Mouse (Mus musculus) hindbrain, postnatal 0 days (tissue): Measurements from ENCODE around the gene Kcnq1. TPM values are rescaled to one million over a fixed set of nuclear protein-coding genes. Genes with fewer than 3 reads are reported as not detected.

Experiments used
- ATAC-seq: fragments of 200-750 bp; cut with Nextera tagmentation; 2 replicates; pipeline ENCODE4 v1.8.0; 2017; ENCODE audit warnings: mild to moderate bottlenecking, moderate TSS enrichment, moderate library complexity
- DNase-seq: peaks from one replicate; pipeline ENCODE4 v3.0.0-alpha.2; 2015; ENCODE audit warnings: low spot score
- H3K27ac ChIP-seq: fragments of 300-500 bp; sonication (generic); 2 replicates; pipeline ENCODE4 v1.5.1; 2014; ENCODE audit warnings: mild to moderate bottlenecking
- H3K27me3 ChIP-seq: fragments of 300-500 bp; sonication (generic); 2 replicates; pipeline ENCODE4 v1.6.1; 2014; ENCODE audit warnings: low read length, mixed read lengths; ENCODE audit not compliant: insufficient read depth
- H3K36me3 ChIP-seq: fragments of 300-500 bp; sonication (generic); 2 replicates; pipeline ENCODE4 v1.6.1; 2014; ENCODE audit warnings: low read length, mixed read lengths; ENCODE audit not compliant: insufficient read depth
- H3K4me1 ChIP-seq: fragments of 300-500 bp; sonication (generic); 2 replicates; pipeline ENCODE4 v1.6.1; 2014; ENCODE audit warnings: antibody characterized with exemption, low read length, mixed read lengths; ENCODE audit not compliant: insufficient read depth
- H3K4me2 ChIP-seq: fragments of 300-500 bp; sonication (generic); 2 replicates; pipeline ENCODE4 v1.6.1; 2014; ENCODE audit warnings: low read depth, mild to moderate bottlenecking, low read length, moderate library complexity, mixed read lengths
- H3K4me3 ChIP-seq: fragments of 300-500 bp; sonication (generic); 2 replicates; pipeline ENCODE4 v1.5.1; 2014; ENCODE audit warnings: low read length
- H3K9ac ChIP-seq: fragments of 300-500 bp; sonication (generic); replicated peaks from 2 replicates; pipeline ENCODE4 v1.6.1; 2014; ENCODE audit warnings: mild to moderate bottlenecking, low read length, moderate library complexity, mixed read lengths
- H3K9me3 ChIP-seq: fragments of 300-500 bp; sonication (generic); 2 replicates; pipeline ENCODE4 v1.6.1; 2016; ENCODE audit warnings: low read length, mixed read lengths
- CTCF ChIP-seq: IDR thresholded peaks from 2 replicates; pipeline ENCODE4 v1.5.1; 2016; ENCODE audit warnings: antibody characterized with exemption, control low read depth, low read depth
- WGBS: fragments of 180-500 bp; shearing (Covaris S2); extraction: QIAGEN DNeasy Blood & Tissue Kit; methylation state at CpG from one replicate; pipeline ENCODE4 v1.1.7; 2014; 5-methylcytosine and 5-hydroxymethylcytosine counted together
- polyA plus RNA-seq: library from polyadenylated mRNA; unstranded; fragments of >200 nt; fragmentation: Nextera tagmentation; extraction: Ambion mirVana; gene quantifications from 2 replicates; pipeline ENCODE4 v1.2.1, GENCODE M21; 2015
- total RNA-seq: library from RNA; depleted of rRNA; stranded (reverse); fragments of >200 nt; gene quantifications from 2 replicates; pipeline ENCODE4 v1.2.3, GENCODE M21; 2014

Gene Kcnq1
- total and polyA plus RNA-seq, 2 experiments from 2014 or later, result 1.4 to 1.9 TPM

- Histone ChIP-seq H3K4me2 (peak overlapping the region; percentile 99), H3K27me3 (no peaks in the 10 kb centered on the region), H3K4me1 (peaks cover 19% of the 10 kb centered on the region), H3K36me3 (peaks cover 26% of the 10 kb centered on the region; the same call in 1 of the 2 replicates), H3K27ac (peak overlapping the region; percentile 92), H3K9me3 (no peaks in the 10 kb centered on the region), H3K4me3 (peak overlapping the region; percentile 87), H3K9ac (peak overlapping the region; percentile 90)
- DNase-seq (peak; percentile 22), ATAC-seq (no peak)
- no peak for TF ChIP-seq CTCF
- WGBS, result 9% methylated on average over 30 of the region's 30 CpGs
These were observed 36.3 kb upstream of the Kcnq1 start for GRCm38 (mm10) chr7:143069751-143070400.

- Histone ChIP-seq H3K4me3 (peak overlapping the region; percentile 87), H3K27me3 (no peaks in the 10 kb centered on the region), H3K9me3 (no peaks in the 10 kb centered on the region), H3K4me1 (peaks cover 19% of the 10 kb centered on the region), H3K27ac (no peak overlapping the region), H3K36me3 (peaks cover 19% of the 10 kb centered on the region; the same call in 1 of the 2 replicates), H3K9ac (peak overlapping the region; percentile 90), H3K4me2 (peak overlapping the region; percentile 99)
- ATAC-seq (no peak), DNase-seq (no peak)
- peak; percentile 3; the same call in 1 of the 2 replicates for TF ChIP-seq CTCF
- WGBS, result 89% methylated on average over 10 of the region's 10 CpGs
These were observed 35.6 kb upstream of the Kcnq1 start for GRCm38 (mm10) chr7:143070506-143071070.

- 88% methylated on average over 5 of the region's 5 CpGs for whole genome bisulfite sequencing
- no peak overlapping the region for H3K4me2 ChIP-seq
- no peak overlapping the region for H3K4me3 ChIP-seq
- no peak overlapping the region for H3K9ac ChIP-seq
- H3K36me3 ChIP-seq, result peaks cover 3% of the 10 kb centered on the region; the same call in 1 of the 2 replicates
- H3K27me3 ChIP-seq, result no peaks in the 10 kb centered on the region
- H3K4me1 ChIP-seq, result peaks cover 19% of the 10 kb centered on the region
- no peak overlapping the region for H3K27ac ChIP-seq
- DNase-seq (no peak), ATAC-seq (no peak)
- no peak for TF ChIP-seq CTCF
- H3K9me3 ChIP-seq, result no peaks in the 10 kb centered on the region
These were observed 33.6 kb upstream of the Kcnq1 start for GRCm38 (mm10) chr7:143072605-143073004.

GRCm38 (mm10) chr7:143073086-143073485 lies 33.1 kb upstream of the Kcnq1 start:
- Histone ChIP-seq H3K27ac (no peak overlapping the region), H3K9ac (no peak overlapping the region), H3K36me3 (no peaks in the 10 kb centered on the region), H3K9me3 (no peaks in the 10 kb centered on the region), H3K4me3 (no peak overlapping the region), H3K27me3 (no peaks in the 10 kb centered on the region), H3K4me2 (no peak overlapping the region), H3K4me1 (peaks cover 16% of the 10 kb centered on the region)
- peak; percentile 76 for TF ChIP-seq CTCF
- ATAC-seq (no peak), DNase-seq (peak; percentile 71)
- 67% methylated on average over 1 of the region's 1 CpGs for WGBS

DNA sequence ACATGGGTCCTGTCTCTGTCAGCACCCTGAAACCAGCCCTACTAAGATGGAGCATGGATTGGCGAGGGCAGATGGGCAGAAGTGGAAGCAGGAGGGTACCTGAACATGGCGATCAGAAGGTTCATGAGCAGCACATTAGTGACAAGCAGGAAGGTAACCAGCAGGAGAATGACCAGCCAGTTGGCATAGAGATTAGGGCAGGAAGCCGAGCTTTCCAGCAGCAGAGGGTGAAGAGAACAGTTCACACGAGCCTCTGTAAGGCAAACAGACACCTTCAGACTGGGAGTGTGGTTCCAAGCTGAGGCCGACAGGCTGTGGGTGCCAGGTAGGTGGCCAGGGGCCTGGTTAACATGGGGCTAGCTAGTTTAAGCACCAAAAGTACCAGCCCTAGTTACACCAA lies 30.8 kb upstream of the Kcnq1 start:
- peaks cover 6% of the 10 kb centered on the region for H3K4me1 ChIP-seq
- H3K27me3 ChIP-seq, result no peaks in the 10 kb centered on the region
- 70% methylated on average over 5 of the region's 5 CpGs for WGBS
- no peak overlapping the region for H3K9ac ChIP-seq
- H3K36me3 ChIP-seq, result no peaks in the 10 kb centered on the region
- no peaks in the 10 kb centered on the region for H3K9me3 ChIP-seq
- no peak for ATAC-seq
- H3K4me2 ChIP-seq, result no peak overlapping the region
- no peak for TF ChIP-seq CTCF
- H3K27ac ChIP-seq, result no peak overlapping the region
- no peak for DNase-seq
- no peak overlapping the region for H3K4me3 ChIP-seq

GRCm38 (mm10) chr7:143077351-143077750 lies 28.8 kb upstream of the Kcnq1 start:
- no peak for TF ChIP-seq CTCF
- Histone ChIP-seq H3K4me3 (no peak overlapping the region), H3K27ac (no peak overlapping the region), H3K36me3 (no peaks in the 10 kb centered on the region), H3K9me3 (no peaks in the 10 kb centered on the region), H3K4me1 (no peaks in the 10 kb centered on the region), H3K4me2 (no peak overlapping the region), H3K9ac (no peak overlapping the region), H3K27me3 (no peaks in the 10 kb centered on the region)
- ATAC-seq (no peak), DNase-seq (no peak)
- 95% methylated on average over 2 of the region's 2 CpGs for WGBS

DNA sequence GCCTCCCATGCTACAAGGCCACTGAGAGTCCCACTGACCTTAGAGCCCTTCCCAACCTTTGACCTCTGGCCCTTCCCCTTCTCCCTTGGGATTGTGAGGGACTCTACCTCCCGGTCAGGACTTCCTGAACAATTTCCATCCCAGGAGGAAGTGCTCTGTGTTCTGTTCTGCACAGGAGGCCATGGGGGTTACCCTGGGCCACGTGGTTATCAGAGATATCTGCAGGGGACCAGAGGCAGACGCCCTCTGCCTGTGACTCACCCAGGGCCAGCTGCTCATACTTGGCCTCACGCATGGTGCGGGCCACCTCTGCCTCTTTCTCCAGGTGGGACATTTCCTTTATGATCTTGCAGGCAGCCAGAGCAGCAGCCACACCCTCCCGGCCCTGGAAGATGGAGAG lies 24.1 kb upstream of the Kcnq1 start:
- ATAC-seq (no peak), DNase-seq (no peak)
- no peaks in the 10 kb centered on the region for H3K36me3 ChIP-seq
- H3K9me3 ChIP-seq, result no peaks in the 10 kb centered on the region
- no peak overlapping the region for H3K27ac ChIP-seq
- 64% methylated on average over 6 of the region's 6 CpGs for WGBS
- H3K27me3 ChIP-seq, result no peaks in the 10 kb centered on the region
- H3K4me2 ChIP-seq, result no peak overlapping the region
- no peak overlapping the region for H3K4me3 ChIP-seq
- H3K4me1 ChIP-seq, result no peaks in the 10 kb centered on the region
- TF ChIP-seq CTCF, result no peak
- H3K9ac ChIP-seq, result no peak overlapping the region
